Mouse (Mus musculus) yolk sac, embryonic 10.5 days (tissue): ENCODE measurements at regions not wholly inside any gene's neighbourhood (a gene's known extent, or its start where the extent isn't known, plus 50 kb on each side); places are given as distances from the start of the nearest gene placed in this dataset.

Experiments
- DNase-seq: peaks from one replicate; pipeline ENCODE4 v3.0.0-alpha.2; 2017; ENCODE audit warnings: low spot score

DNA sequence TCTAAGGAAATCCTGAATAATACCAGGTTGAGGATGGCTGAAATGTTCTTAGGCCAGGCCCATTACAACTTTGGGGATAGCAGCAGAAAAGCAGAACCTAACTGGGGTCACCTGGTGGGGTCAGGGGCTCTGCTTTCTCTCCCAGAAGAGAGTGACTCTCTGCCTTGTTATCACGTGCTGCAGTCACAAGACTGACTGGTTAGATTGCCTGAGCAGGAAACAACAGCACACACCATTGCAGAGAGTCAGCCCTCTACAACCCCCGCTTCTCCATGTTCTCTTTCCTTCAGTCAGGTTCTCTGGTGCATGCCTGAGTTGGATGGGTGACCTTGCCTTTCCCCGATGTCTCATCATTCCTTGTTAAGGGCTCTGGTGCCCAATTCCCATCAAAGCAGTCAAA lies 91.2 kb upstream of the Hsd17b12 start:
- DNase-seq, result no peak

DNA sequence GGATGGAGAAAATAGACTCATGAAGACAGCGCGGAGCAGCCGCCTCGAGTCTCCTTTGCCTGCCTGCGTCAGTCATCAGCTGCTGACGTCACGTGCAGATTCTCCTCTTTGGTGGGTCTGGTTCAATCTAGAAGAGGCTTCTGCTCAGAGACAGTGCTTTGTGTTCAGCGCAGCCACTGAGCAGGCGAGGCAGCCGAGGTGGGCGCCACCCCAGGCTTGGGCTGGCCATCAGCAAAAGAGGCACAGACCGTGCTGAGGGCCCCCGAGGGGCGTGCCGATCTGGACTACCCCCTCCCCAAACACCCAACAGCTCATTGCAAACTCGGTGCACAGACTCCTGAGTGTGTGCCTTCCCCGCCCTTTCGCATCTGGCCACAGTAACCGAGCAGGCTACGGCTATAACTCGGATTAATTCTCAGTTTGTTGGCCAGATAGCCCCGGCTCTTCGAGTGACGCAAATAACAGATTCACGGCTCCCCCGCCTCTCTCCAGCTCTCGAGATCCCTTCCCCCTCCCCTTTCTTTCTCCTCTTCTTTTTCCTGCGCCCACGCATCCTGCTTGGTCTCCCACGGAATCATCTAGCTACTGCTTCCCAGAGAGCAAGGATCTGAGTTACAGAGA lies 89.2 kb upstream of the Hsd17b12 start:
- DNase-seq, result no peak

DNA sequence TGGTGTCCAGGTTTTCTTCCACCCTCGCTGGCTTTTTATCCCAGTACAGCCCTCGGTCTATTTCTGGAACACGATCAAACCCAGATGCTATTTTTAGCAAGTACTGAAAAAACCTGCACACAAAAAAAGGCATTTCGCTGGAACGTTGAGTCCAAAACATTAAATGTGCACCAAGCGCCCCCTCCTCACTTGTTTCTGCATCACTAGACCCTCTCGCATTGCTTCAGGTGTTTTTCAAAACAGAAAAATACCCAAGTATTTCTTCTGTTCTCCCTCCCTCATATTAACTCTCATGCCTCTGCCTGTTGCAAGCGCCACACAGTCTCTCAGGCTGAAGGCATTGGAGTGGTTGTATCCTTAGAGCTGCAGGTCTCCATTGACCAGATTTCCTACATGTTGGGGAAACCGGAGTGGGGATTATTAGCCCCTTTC lies 88.4 kb upstream of the Hsd17b12 start:
- DNase-seq, result no peak

DNA sequence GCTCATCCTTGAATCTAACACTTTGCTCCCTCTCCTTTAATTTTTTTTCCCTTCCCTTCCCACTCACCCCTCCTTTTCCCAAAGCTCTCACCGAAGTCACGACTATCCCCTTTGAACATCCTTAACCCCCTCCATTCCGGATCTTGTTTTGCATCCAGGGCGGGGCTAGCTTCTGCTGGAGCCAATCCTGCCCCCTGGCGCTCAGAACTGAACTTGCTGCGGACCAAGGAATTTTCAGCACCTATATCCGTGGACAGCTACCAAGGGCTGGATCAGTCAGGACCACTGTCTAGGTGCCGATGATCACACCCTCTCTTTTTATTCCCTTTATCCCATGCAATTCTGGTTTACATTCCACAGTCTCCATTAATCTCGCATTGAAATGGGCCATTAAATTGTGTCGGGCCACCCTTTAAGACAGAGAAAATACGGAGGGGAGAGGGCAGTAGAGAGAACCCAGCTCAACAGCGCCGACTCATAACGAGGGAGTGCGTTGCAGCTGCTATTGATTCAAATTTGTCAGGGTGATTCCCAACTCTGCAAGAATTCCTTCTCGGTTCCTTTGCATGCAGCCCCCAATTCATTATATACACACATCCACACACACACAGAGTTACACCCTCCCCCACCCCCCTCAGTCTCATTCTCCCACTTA lies 87.7 kb upstream of the Hsd17b12 start:
- peak; percentile 75 for DNase-seq

DNA sequence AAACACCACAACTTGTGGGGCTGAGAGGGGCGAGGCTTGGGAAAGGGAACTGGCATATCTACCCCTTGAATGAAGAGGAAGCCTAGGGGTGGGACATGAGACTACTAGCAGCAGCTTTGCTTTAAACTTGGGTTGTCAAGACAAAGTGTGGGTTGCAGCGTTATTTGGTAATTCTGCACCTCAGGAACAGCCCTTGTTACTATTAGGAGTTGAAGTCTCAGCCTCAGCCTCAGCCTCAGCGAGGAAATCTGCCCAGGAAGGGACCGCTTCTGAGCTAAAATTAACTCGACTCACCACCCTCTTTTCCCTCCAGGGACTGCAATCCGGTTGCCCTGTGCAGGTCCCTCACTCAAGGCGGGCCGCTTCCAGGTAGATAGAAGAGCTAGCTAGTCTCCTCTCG lies 86.4 kb upstream of the Hsd17b12 start:
- DNase-seq, result no peak

DNA sequence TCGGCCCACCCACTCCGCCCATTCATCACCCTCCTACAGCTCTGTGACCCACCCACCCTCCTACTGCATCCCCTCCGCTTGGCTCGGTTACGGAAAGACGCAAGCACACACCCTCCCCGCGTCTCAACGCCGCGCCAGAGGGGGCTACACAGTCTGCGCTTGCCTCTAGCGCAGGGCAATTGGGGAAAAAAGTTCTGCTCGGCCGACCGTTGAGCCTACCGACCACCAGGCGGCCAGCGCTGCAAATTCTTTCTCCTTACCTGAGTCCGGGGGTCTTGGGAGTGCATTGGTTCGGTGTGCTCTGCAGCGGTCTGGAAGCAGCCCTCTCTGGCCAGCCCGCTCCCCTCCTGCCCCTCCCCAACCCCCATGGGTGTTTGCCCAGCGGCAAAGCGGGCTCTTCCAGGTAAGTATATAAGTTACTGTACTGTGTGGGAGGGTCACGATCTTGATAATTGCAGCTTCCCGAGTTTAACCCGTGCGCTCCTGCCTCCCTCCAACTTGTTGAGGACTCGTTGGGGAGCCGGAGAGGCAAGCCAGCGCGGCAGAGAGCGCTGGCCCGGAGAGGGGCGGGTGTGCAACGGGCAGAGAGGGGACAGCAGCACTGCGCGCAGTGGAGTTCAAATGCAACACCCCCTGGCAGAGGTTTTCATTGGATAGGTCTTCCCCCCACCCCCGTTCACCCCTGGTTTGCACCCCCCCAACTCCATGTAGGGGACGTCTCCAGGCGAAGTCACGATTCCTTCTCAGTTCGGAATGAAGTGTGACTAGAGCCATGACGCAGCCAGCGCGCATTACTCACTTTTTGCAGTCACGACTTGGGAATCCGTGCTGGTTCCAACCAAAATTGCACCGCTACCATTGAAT lies 85.5 kb upstream of the Hsd17b12 start:
- DNase-seq, result no peak

DNA sequence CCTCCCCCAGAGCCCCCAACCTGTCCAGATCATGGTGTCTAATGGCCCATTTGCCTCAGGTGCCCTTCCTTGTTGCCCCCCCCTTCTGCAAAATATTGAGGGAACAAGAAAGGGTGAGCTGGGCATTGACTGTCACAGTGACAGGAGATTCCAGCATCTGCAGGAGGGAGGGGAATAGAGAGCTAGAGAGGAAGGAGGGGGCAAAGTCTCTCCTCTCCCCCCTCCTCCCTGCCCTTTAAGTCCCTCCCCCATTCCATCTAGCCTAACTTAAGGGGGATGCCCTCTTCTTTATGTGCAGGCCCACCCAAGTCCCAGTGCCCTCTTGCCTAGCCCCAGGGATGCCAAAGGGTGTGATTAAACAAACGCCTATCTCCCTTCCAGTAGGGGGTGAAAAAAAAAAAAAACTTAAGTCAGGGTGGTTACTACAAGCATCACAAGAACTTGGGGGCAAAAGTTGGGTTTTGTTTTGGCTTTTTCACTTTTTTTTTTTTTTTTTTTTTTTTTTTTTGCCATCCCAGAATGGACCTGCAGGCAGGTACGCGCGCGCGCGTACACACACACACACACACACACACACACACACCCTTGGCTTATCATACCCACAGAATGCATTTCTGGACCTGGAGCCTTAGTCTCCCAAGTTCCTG lies 84.8 kb upstream of the Hsd17b12 start:
- DNase-seq, result no peak

DNA sequence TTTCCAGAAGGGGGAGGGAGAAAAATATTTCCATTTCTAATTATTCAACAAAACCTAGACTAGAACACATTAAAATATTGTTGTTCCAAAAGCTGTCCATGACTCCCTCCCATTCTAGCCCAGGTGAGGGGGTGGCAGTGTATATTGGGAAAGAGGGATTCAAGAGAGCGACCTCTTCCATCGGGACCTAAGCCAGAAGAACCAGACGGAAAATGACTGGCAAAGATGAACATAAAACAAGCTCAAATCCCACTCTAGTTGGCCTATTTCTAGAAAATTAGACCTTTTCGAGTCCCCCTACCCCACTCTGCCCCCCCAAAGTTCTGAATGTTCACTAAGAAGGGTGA lies 84.3 kb upstream of the Hsd17b12 start:
- DNase-seq, result no peak

DNA sequence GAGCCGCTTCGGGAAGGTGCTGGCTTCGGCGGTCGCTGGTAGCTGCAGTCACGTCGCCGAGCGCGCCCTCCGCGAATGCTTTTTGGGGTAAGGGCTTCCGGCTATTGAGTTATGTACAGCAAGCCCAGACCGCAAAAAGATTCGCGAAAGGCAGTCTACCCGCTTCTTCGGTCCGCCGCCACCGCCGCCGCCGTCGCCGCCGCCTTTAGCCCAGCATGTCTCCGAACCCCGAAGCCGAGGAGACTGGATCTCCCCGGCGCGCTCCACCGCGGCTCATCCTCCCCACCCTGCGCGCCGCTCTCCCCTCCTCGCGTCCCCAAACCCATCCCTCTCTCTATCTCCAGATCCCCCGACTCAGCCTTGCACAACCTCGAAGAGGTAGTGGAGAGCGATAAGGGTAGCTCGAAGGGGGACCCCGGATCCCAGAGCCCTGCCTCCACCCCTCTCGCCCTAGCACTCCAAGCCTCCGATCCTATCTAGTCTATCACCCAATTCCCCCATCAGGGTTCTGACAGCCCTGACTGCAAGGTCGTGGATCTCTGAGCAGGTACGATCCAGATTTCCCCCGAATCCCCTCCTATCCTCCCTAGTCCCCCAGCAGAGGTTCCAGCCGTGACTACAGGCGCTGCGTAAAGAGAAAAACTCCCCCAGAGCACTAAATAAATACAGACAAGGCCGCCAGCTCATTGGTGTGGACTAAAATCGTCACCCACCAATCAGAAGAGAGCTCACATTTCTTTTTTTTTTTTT lies 83.7 kb upstream of the Hsd17b12 start:
- DNase-seq, result no peak

DNA sequence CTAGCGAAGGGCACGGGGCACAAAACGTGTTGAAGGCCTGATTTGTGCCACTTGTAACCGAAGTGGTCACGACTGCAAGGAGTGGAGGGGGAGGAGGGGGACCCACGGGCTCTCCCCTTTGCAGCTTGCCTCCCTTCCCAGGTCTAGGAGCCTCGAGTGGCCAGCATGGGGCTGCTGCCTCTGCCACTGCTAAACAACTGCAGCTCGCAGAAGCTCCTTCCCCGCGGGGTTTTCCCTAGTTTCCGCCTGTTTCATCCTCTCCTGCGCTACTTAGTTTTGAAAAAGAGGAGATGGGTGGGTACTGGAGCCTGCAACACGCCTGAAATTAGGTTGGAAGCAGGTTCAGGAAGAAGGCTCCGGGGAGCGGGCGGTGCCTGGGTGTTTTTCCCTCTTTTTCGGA lies 82.6 kb upstream of the Hsd17b12 start:
- DNase-seq, result no peak

DNA sequence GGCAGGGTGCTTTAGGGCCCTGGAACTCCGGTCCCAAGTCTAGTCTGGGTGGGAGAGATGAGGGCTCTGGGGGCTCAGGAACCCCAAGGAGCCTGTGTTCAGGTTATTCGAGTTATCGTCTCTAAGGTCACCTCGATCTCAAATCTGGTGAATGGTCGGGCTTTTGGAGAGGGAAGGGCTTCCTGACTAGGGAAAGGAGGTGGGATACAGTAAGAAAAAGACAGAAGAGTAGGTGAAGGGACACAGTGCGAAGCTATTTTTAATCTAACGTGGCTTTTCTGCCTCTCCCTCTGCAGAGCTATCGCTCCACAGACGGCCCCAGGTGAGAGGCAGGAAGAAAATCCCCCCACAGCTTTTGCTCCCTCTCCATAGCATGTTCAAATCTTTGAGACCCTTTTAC lies 81.8 kb upstream of the Hsd17b12 start:
- no peak for DNase-seq

DNA sequence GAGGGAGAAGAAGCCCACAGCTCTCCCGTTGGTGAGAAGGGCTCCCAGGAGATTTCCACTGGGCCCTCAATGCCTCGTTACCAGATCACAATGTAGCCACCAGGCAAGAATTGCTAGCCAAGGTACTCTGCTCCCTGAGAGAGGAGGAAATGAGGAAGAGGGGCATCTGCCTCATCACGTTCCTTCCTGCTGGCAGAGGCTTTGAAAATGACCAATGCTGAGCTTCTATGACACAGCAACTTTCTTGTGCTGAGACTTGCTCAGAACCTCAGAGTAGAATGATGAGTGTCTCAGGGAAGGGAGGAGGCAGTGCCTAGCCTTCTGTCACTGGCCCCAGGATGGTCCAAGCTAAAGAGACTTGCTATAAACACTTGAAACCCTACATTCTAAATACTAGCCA lies 78.7 kb upstream of the Hsd17b12 start:
- DNase-seq, result no peak

DNA sequence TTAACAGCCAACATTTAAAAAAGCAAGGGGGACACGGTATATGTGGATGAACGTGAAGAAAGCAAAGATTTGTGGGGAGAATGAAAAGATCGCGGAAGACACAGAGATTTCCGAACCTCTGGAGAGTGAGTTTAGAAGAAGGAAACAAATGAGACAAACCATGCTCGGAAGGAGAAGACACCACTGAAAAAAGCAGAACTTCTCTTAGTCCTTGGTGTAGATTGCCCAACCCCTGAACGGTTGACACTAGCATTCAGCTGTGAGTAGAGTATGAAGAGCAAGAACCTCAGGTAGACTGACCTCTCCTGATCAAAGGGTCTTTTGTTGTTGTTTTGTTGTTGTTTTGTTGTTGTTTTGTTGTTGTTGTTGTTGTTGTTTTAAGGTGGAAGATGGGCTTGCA lies 75.8 kb upstream of the Hsd17b12 start:
- DNase-seq, result no peak

DNA sequence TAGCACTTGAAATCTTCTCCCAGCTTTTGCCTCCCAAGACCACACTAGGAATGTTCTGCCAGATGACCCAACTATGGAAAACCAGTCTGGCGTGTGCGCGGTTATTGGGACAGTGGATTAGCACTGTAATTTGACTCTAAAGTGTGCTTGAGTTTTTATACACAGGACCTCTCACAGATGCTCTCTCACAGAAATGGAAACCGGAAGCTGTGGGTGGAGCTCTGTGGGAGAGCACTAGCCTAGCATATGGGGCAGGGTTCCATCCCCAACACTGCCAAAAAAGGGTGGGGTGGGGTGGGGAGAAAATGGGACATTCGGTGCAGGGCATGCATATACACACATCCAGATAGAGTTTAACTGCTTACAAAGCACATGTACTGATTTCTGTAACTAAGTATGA lies 61.7 kb upstream of the Hsd17b12 start:
- DNase-seq, result no peak

DNA sequence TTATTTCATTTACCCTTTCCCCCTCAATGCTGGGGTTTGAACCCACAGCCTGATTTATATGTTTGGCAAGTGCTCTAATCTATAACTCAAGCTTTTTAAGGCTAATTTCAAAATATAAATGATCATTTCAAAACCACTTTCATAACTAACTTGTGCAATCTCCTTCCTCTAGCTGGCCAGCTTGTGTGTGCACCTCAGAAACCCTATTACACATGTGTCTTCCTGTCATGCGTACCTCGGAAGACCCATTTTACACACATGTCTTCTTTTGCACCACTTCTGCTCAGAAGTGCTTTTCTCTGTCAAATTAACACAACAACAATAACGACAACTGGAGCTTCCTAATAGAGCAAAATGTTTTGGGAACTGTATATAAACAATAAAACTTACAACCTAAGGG lies 59.7 kb upstream of the Hsd17b12 start:
- no peak for DNase-seq

DNA sequence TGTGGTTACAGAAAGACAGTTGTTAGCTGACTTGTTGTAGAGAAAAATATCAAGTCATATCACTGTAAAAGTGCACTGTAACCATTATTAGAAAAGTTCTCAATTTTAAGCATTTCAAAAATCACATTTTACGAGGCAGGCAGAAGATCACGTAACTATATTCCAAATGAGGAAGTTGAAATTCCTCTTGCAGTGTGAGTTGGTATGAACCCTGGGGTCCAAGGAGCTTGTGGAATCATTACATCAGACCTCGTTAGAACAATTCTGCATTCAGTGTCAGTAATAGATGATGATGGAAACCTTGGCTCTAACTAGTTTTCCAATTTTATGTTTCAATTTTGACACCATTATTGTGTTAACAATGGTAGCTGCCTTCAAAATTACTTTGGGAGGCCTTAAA lies 57.7 kb upstream of the Hsd17b12 start:
- DNase-seq, result no peak
